Mouse (Mus musculus): ENCODE results near the gene Trim26.
"Not testable (repeated sequence)": the region's sequence is repeated elsewhere in the genome, so short reads cannot be mapped to it uniquely, and the experiment has no call there.

Trim26 gene

DNA sequence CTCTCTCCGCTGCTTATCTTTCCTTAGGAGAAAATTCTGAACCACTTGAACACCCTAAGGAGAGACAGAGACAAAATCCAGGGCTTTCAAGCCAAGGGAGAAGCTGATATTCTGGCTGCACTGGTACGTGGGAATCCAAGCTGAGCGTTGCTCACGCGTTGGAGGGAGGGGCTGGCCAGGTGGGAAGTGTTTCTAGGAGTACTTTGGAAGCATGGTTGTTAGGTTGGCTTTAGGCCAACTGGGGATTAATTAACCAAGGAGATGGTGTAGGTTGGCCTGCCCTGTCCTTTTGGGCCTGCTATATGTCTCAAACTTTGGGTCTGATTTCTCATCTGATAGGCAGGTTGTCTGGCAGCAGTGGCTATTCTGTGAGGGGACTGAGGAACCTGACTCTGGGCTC, 14.3 kb downstream of the Trim26 start:
- in situ Hi-C loops (cut with MboI) = no loop called here

DNA sequence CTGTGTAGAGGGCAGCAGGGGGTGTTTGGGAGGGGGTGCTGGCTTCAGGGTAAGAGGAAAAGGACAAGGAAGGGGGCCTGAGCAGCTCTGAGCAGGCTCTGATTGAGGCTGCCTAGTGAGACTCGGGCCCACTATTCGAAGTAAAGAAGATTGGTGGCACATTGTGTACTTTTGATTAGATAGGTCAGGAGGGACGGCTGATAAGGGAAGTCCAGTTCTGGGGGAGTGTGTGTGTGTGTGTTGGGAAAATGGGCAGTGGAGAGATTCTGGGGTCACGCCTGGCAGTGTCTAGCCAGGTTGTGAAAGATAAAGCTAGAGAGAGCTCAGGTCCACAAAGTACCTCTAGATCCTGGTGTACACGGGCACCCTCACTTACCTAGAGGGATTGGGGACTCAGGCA, 14.7 kb downstream of the Trim26 start:
- in situ Hi-C loops (cut with MboI) = no loop called here

DNA sequence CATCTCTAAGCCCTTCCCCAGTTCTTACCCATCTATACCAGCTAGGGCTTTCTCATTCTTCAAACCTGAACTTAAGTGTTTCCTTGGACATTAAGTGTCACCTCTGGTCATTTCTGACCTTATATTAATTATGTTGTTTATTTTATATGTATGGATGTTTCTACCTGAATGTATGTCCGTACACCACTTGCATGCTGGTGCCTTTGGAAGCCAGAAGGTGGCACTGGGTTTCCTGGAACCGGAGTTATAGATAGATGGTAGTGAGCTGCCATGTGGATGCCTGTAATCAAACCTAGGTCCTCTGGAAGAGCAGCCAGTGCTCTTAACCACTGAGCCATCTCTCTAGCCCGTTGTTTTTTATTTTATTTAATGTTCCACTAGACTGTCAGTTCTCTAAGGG, 18.6 kb downstream of the Trim26 start:
- in situ Hi-C loops (cut with MboI) = no loop called here

DNA sequence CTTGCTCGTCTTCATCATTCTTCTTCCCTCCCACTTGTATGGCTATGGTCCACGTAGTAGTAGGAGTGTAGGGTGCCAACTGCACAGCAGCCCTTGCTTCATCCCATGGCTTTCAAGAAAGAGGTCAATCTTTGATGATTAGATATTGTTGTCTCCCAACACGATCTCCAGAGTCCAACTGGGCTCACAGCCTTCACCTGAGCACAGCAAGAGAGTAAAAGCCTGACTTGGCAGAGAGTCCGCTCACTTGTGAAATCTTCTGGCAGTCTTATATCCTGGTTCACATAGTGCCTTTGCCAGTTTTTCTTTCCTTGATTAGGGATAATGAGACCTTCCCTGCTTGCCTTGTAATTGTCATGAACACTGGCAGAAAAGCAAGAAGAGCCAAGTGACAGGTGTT, 19.3 kb downstream of the Trim26 start:
- in situ Hi-C loops (cut with MboI) = no loop called here

DNA sequence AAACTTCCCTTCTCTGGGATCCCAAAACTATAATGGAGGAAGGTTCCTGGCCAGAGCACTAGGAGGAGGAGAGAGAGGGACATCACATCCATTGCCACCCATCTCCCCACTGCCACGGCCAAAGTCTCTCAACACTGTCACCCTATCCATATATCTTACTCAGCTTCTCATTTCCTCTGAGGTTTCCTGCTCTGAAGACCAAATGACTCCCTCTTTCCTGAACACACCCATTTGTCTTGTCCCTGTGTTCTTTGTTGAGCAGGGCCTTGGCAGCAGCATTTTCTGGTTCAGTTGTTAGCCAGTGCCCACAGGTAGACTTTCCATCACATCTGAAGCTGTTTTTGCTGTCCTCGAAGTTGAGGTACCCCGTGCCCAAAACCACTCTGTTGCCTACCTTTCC, 21.2 kb downstream of the Trim26 start:
- in situ Hi-C loops (cut with MboI) = no loop called here

DNA sequence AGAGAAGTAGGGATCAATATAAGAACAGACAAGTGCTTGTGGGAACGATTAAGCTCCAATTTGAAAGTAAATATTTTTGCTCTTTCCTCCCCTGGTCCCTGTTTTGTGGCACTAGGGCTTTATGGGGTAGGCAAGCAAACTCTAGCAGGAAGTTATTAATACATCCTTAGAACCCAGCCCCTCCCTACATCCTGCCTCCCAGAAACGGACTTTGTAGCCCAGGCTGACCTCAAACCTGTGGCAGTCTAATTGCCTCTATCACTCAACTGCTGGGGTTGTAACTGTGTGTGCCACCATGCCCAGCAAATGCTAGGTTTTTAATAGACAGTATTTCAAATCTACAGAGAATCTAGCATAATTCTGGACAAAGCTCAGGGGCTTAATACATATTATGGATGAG, 24.7 kb downstream of the Trim26 start:
- in situ Hi-C loops (cut with MboI) = no loop called here

DNA sequence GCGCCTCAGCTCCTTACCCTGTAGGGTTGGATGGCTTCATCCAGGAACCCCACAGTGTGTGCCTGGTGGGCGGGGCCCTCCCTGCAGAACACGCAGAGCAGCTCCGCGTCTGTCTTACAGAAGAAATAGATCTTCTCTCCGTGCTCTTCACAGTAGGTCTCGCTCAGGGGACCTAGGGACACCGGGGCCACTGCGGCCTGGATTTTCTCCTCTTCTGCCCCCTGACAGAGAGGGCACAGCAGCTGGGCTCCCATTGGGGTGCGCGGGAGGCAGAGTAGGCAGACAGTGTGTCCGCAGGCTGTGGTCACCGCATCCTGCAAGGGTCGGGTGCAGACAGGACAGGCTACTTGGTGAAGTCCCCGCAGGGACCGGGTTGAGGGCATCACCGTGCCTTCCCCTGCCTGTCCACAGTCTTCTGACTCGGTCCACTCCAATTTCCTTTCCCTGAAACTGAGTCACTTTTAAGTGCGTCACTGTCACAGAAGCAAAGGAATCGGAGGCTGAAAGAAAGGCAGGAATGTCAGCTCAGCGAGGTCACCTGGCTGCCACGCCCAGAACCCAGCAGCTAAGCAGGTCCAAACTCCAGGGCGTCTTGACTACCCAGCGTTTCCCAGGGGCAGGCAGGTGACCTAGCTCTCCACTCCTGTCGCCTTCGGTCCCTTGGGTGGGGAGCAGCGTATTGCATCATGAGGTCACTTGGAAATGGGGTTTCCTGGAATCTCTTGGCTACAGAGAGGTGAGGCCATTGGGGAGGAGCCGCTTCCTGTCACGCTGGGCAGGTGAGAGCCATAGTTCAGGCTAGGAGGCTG, 30.0 kb downstream of the Trim26 start, which contains the start of gene Trim15:
Trim15 (minus strand) TSS at position 492 of the 809 bp plus-strand sequence.
- in situ Hi-C loops (cut with MboI) = no loop called here

DNA sequence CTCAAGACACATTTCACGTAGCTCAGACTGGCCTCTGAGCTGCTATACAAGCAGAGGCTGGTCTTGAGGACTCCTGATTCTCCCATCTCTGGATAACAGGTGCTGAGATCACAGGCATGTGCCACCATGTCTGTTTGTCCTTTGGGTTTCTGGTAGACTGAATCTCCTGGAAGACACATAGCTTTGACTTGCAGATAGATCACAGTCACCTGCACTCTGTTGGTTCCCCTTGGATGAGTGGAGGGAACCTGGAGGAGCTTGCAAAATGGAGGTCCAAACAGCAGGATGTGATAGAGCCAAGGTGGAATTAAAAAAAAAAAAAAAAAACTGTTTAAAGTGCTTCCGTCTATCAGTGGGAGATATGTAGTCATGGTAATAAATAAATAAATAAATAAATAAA, 31.9 kb downstream of the Trim26 start:
- in situ Hi-C loops (cut with MboI) = no loop called here

DNA sequence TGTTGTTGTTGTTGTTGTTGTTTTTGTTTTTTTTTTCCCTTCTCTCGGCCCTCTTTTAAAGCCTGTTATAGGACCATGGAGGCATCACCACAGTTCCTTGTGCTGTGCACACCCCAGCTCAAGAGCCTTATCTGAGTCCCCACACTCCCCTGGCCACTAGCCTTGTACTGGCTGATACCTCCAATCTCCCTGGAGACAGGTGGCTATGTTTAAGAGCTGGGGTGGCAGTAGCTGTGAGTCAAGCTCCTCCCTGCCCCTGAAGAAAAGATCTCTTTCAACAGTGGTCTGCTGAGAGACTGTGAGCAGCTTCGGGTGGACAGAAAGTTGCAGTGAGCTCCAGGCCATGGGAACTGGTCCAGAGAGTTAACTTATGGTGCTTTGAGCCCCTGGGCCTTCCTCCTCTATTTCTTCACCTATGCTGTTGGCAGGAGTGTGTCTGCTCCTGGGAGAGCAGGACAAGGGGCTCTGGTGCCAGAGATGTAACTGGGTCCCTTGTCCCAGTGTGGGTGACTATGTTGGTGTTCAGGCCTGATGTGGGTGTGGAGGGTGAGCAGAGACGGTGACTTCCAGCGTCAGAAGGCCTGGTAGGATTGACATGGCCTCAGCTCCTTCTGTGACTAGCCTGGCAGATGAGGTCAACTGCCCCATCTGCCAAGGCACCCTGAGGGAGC, 32.5 kb downstream of the Trim26 start, which contains the start of gene Trim10:
Trim10 (plus strand) TSS at position 291 of the 671 bp plus-strand sequence.
- in situ Hi-C loops (cut with MboI) = no loop called here

DNA sequence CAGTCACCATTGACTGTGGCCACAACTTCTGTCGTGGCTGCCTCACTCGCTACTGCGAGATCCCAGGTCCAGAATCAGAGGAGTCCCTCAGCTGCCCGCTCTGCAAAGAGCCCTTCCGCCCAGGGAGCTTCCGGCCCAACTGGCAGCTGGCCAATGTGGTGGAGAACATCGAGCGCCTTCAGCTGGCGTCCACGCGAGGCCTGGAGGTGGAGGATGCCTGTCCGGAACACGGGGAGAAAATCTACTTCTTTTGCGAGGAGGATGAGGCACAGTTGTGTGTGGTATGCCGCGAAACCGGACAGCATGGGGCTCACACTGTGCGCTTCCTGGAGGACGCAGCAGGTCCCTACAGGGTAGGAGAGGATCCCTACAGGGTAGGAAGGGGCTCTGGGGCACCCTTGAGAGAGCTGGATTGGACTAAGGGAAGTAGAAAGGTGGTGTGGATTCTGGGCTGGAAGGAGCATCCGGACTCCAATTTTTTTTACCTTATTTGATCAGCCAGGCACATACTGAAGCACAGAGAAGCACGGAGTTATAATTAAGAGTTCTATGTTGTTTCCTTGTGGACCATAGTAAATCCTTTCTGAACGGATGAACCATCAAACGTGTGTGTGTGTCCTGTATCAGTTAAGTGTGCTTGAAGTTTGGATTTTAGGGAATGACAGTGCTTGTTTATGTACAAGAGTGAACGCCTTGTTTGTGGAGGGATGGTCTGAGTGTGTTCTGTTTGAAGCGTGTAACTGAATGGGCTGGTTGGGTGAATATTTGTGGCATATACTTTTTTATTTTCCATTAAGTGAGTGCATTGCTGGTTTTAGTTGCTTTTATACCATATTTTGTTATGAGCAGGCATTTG, 33.2 kb downstream of the Trim26 start:
- in situ Hi-C loops (cut with MboI) = no loop called here

DNA sequence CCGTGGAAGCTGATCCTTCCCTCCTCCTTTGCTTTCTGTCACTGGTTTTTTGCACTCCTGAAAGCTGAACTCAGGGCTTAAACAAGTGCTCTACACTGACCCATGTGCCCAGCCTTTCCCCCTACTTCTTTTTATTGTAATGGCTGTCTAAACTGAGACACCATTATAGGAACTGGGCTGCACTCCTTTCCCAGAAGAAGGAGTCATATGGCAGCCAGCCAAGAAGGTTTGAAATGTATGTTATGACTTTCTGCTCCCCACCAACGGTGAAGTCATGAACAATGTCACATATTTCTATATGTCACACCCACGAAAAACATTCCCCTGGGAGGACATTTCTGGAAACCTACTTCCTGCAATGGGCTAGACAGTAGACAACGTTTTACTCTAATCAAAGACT, 37.7 kb downstream of the Trim26 start:
- in situ Hi-C loops (cut with MboI) = no loop called here

DNA sequence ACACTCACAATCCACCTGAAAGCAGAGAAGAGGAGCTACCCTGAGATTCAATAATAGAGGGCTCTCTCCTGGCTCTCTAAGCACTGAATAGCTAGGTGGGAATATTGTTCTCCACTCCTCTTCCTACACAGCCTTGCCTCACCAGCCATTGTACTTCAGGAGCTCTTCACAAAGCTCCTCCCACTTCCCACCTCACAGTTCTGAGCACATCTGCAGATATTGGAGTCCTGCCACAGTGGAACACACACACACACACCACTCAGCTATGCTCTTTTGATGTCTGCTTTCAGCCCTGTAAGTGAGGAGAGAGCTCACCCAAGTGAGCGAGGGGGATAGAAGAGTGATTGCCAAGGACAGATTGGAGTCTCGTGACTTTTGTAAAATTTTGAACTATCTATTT, 46.4 kb downstream of the Trim26 start:
- in situ Hi-C loops (cut with MboI) = no loop called here

DNA sequence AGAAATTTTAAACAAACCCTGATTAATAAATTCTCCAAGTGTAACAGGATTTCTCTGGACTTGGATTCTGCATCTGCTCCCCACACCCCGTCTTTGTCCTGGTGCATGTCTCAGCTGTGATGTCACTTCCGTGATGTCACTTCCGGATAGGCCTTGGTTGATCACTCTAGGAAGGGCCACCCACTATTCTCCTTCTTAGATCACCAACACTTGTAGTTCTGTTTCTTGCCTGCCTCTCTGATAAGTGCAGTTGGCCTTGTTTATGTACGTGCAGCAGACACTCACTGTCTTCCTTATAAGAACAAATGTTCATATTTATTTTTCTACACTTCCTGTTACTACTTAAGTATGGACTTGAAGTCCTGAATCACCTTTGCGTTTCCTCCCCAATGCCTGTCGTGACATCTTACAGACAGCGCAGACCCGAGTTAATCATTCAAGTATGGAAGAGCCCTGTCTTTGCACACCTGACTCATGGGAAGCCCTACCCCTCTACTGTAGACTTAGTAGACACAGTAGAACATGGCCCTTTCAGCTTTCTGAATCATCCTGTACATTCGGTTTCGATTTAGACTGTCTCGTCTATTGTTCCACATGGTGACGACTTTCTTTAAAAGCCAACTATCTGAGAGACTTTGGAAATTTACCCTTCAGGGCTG, 48.3 kb downstream of the Trim26 start:
- in situ Hi-C loops (cut with MboI) = no loop called here

DNA sequence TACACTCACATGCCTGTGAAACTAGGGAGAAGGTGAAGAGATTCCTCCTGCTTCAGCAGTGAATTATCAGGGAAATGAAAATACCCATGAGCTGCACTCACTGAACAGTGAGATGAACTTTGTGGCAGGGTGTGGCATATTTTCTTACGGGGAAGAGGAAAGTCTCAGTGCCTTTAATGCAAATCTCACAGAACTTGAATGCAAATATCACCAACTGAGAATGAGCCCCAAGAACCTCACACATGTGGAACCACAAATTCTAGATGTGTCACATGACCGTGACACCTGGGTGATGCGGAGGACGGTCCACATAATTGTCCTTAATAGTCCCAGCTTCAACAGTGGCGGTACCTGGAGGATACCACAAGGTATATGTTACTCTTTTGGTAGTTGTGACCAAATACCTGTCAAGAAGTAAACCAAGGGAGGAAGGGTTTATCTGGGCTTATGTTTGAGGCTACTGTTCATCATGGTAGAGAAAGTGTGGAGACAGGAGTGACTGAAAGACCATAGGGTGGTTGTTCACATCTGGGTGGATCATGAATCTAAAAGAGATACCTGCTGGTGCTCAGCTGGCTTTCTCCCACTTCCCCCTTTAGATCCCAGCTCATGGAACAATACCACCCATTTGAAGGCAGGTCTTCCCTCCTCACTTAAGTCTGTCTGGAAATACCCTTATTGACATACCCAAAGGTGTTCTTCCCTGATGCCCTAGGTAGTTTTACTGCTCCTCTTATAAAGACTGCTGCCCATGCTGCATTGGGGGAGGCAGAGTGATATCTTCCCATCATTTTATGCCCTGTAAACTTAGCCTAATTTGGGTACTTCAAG, 53.4 kb downstream of the Trim26 start, which contains the start of gene Trim40:
Trim40 (minus strand) TSS at position 51 of the 831 bp plus-strand sequence.
- in situ Hi-C loops (cut with MboI) = no loop called here

DNA sequence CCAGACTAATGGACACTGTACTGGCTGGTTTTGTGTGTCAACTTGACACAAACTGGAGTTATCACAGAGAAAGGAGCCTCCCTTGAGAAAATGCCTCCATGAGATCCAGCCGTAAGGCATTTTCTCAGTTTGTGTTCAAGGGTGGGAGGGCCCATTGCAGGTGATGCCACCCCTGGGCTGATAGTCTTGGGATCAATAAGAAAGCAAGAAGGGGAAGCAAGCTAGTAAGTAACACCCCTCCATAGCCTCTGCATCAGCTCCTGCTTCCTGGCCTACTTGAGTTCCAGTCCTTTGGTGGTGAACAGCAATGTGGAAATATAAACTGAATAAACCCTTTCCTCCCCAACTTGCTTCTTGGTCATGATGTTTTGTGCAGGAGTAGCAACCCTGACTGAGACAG, 54.6 kb downstream of the Trim26 start:
- in situ Hi-C loops (cut with MboI) = not testable (repeated sequence)

DNA sequence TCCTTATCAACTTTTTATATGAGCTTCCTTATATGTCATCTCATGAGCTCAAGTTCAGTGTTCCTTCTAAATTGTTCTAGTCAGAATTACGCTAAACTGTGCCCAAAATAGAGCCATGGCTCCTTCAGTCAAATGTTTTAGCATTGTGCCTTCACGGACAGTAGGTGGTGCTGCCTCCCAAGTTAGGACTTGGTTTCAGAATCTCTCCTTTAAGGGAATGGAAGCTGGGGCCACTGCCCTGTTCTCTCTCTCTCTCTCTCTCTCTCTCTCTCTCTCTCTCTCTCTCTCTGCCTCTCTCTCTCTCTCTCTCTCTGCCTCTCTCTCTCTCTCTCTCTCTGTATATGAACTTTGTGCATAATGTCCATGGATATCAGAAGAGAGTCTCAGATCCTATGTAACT, 55.4 kb downstream of the Trim26 start:
- in situ Hi-C loops (cut with MboI) = no loop called here

DNA sequence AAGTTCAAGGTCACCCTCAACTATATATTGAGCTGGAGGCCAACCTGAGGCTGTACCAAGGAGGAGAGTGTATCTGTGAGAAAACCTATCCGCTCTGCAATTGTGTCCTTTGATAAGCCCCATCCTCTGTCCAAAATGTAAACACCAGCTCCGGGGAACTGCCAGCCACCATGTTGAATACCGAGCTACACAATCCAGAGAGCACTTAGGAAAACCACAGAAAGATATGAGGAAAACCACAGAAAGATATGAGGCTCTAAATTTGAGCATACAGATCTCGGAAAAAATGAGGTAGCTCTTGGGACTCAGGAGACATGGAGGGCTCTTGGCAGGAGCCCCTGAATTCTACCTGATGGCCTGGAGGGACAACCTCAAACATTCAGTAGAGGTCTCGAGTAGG, 56.5 kb downstream of the Trim26 start:
- in situ Hi-C loops (cut with MboI) = no loop called here

DNA sequence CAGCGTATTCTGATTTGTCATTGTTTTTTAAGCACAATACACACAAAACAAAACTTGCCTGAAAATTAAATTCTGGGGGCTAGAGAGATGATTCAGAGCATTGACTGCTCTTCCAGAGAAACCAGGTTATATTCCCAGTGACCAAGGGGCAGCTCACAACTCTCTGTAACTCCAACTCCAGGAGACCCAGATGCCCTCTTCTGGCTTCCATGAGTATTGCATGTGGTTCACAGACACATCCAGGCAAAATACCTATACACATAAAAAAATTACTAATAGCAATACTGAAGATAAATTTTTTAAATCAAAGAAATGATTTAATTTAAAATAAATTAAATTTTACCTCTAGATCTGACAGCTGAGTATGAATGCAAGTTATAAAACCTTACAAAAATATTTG, 59.6 kb downstream of the Trim26 start:
- in situ Hi-C loops (cut with MboI) = no loop called here

DNA sequence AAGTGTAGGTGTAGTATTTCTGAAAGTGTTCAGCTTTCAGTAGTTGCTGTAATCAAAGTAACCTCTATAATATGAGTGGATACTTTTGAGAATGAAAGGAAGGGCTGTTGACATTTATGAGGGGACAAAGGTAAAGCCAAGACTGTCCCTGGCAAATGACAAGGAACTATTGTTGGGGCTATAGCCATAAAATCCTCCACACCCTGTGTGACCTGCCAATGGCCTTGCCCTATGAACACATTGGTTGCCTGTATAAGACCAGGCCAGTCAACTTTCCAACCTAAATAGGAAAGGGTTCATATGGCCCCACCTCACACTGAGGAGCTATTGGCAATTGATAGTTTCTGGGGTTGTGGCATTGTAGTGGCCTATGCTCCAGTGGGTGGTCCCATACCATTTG, 60.1 kb downstream of the Trim26 start:
- in situ Hi-C loops (cut with MboI) = no loop called here

DNA sequence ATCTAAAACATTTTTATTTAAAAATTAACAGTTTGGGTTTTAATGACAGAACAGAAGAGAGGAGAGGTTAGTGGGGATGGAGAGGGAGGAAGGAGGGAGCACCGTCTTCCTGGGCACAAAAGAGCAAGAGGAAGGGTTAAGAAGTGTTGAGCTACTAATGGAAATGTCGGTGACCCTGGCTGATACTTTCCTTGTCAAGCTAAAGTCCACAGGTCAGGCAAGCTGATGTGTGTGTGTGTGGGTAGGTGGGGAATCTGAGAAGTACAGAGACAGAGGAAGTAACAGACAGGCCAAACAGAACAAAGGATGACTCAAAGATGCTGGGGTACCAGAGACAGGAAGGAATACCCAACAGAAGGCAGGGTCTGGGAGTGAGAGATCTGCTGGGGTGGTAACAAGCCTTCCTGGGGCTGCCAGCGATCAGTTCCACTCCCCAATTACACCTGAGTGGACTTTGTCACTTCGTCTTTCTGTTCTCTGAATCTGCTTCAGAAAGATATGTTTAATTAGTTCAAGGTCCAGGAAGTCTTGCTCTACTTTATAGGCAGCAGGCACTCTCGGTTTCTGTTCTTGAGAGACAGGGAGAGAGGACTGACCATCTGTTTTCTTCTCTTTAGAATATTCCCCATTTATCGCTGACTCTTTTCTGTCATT, 60.7 kb downstream of the Trim26 start, which contains the start of gene Trim31:
Trim31 (plus strand) TSS at position 567 of the 654 bp plus-strand sequence.
- in situ Hi-C loops (cut with MboI) = no loop called here
